Mouse (Mus musculus): ENCODE results near the gene Abi3bp. TPM values are rescaled to one million over a fixed set of nuclear protein-coding genes. Genes with fewer than 3 reads are reported as not detected.

The Abi3bp gene
- polyA plus RNA-seq, 1 experiment from 2014 or later, result 1.8 TPM

Other genes with a start within 250 kb of the Abi3bp start
- 129 and 138 TPM in 2 replicates for gene Tfg, start 239.6 kb downstream of the Abi3bp start, polyA plus RNA-seq (2015; fragmentation: Nextera tagmentation; extraction: Ambion mirVana)

Measured in heart, embryonic 13.5 days (tissue).